Mouse (Mus musculus) lung, postnatal 10 days (tissue): ENCODE results near the gene Washc4.
"Not testable (repeated sequence)": the region's sequence is repeated elsewhere in the genome, so short reads cannot be mapped to it uniquely, and the experiment has no call there.

Source experiments
- DNase-seq: peaks from one replicate; pipeline ENCODE4 v3.0.0; 2021

Gene Washc4

GRCm38 (mm10) chr10:83543439-83544102 lies at the start of gene Washc4:
TSS of gene Washc4 (plus strand) at chr10:83543752.
- DNase-seq = peak; percentile 98

GRCm38 (mm10) chr10:83497321-83497720 lies 46.2 kb upstream of the Washc4 start:
- DNase-seq = no peak

- DNase-seq = peak; percentile 11
Observed at GRCm38 (mm10) chr10:83508962-83509660, 34.4 kb upstream of the Washc4 start.

GRCm38 (mm10) chr10:83511304-83511703 lies 32.2 kb upstream of the Washc4 start:
- DNase-seq = no peak

GRCm38 (mm10) chr10:83513736-83514135 lies 29.8 kb upstream of the Washc4 start:
- no peak for DNase-seq

GRCm38 (mm10) chr10:83520990-83521389 lies 22.6 kb upstream of the Washc4 start:
- no peak for DNase-seq

- not testable (repeated sequence) for DNase-seq
Observed at GRCm38 (mm10) chr10:83524238-83524637, 19.3 kb upstream of the Washc4 start.

- no peak for DNase-seq
Observed at GRCm38 (mm10) chr10:83530384-83530967, 13.1 kb upstream of the Washc4 start.

GRCm38 (mm10) chr10:83533258-83533909 lies 10.2 kb upstream of the Washc4 start:
- DNase-seq = peak; percentile 74

- peak; percentile 81 for DNase-seq
Observed at GRCm38 (mm10) chr10:83533910-83534283, 9.7 kb upstream of the Washc4 start, which contains the start of gene Aldh1l2. TSS of gene Aldh1l2 (minus strand) at chr10:83534140.

- no peak for DNase-seq
Observed at GRCm38 (mm10) chr10:83536436-83536835, 7.1 kb upstream of the Washc4 start.

- no peak for DNase-seq
Observed at GRCm38 (mm10) chr10:83539311-83539980, 4.1 kb upstream of the Washc4 start.

- DNase-seq = no peak
Observed at GRCm38 (mm10) chr10:83540092-83540491, 3.5 kb upstream of the Washc4 start.

GRCm38 (mm10) chr10:83542241-83542640 lies 1.3 kb upstream of the Washc4 start:
- DNase-seq = no peak

GRCm38 (mm10) chr10:83544103-83544479 lies 539 bp downstream of the Washc4 start:
- peak; percentile 78 for DNase-seq

GRCm38 (mm10) chr10:83545341-83545740 lies 1.8 kb downstream of the Washc4 start:
- DNase-seq = no peak

- DNase-seq = no peak
Observed at GRCm38 (mm10) chr10:83563005-83563404, 19.5 kb downstream of the Washc4 start.

GRCm38 (mm10) chr10:83565449-83566441 lies 22.2 kb downstream of the Washc4 start:
- DNase-seq = no peak

- no peak for DNase-seq
Observed at GRCm38 (mm10) chr10:83590801-83591200, 47.2 kb downstream of the Washc4 start.

GRCm38 (mm10) chr10:83592616-83593015 lies 49.1 kb downstream of the Washc4 start:
- no peak for DNase-seq

- DNase-seq = no peak
Observed at GRCm38 (mm10) chr10:83594526-83594925, 51.0 kb downstream of the Washc4 start.

GRCm38 (mm10) chr10:83600650-83601049 lies 57.1 kb downstream of the Washc4 start:
- no peak for DNase-seq
